Mouse (Mus musculus): ENCODE measurements around the gene Cops8.

DNA sequence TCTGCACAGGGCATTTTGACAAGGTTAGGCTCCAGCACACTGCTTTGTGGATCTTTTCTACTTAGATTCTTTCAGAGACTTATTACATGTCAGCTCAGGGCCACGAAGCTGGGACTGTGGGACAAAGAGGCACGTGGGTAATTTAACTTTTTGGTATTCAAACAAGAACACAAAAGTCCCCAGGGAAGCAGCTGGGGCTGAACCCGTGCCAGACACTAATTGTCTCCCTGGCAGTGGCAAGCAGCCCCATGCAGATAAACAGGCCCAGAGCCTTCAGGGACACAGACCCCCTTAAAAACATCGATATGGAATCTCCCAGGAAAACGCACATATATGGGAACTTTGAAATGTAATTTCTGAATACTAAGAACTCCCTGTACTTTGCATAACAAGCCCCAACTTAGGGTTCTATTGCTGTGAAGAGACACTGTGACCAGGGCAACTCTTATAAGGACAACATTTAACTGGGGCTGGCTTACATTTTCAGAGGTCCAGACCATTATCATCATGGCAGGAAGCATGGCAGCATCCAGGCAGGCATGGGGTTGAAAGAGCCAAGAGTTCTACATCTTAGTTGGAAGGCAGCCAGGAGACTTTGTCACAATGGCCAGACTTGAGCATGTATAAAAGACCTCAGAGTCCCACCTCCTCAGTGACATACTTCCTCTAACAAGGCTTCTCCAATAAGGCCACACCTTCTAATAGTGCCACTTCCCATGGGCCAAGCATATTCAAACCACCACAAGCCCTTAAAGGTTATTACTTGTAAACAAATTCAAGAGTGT is 41.6 kb upstream of the Cops8 start:
- no peak for TF ChIP-seq CTCF (IDR thresholded peaks at IDR 0.05; ENCODE audit: low read depth, low read length)
- no peak for TF ChIP-seq EP300 (IDR thresholded peaks at IDR 0.05; ENCODE audit: insufficient read depth, low read depth, low read length)
